Mouse (Mus musculus) cerebellum, adult 2 months (tissue): ENCODE results near the gene Magi2. TPM values are rescaled to one million over a fixed set of nuclear protein-coding genes. Genes with fewer than 3 reads are reported as not detected.

Experiments used
- DNase-seq, 2 experiments: peaks; one replicate each; pipeline ENCODE4 v3.0.0; 2021
- H3K27ac ChIP-seq: fragments of 200-500 bp; 2 replicates; pipeline ENCODE4 v1.5.1; 2012; ENCODE audit warnings: low read length, control low read depth, inconsistent platforms; ENCODE audit not compliant: insufficient read depth
- H3K27me3 ChIP-seq: fragments of 200-500 bp; 2 replicates; pipeline ENCODE4 v1.6.1; 2012; ENCODE audit warnings: inconsistent platforms, mild to moderate bottlenecking, low read length, moderate library complexity; ENCODE audit not compliant: control insufficient read depth, insufficient read depth
- H3K4me1 ChIP-seq: fragments of 200-500 bp; 2 replicates; pipeline ENCODE4 v1.6.1; 2011; ENCODE audit warnings: low read length; ENCODE audit not compliant: control insufficient read depth, insufficient read depth
- H3K4me3 ChIP-seq: fragments of 200-500 bp; replicated peaks from 2 replicates; pipeline ENCODE3; 2011; ENCODE audit warnings: mild to moderate bottlenecking, low read depth, low read length, control low read depth; ENCODE audit not compliant: insufficient read depth
- CTCF ChIP-seq: fragments of 200-500 bp; IDR thresholded peaks from 2 replicates; pipeline ENCODE4 v1.5.1; 2011; ENCODE audit warnings: low read depth, mild to moderate bottlenecking, control low read depth, low read length, moderate library complexity, borderline replicate concordance; ENCODE audit not compliant: insufficient read depth
- POLR2A ChIP-seq: fragments of 200-500 bp; IDR thresholded peaks from 2 replicates; pipeline ENCODE4 v1.6.1; 2011; ENCODE audit warnings: low read length, control low read depth, borderline replicate concordance; ENCODE audit not compliant: insufficient read depth
- WGBS: fragments of 180-500 bp; shearing (Covaris S2); methylation state at CpG from one replicate; pipeline ENCODE4 v1.1.7; 2018; 5-methylcytosine and 5-hydroxymethylcytosine counted together
- polyA plus RNA-seq: library from polyadenylated mRNA; depleted of rRNA; stranded (reverse); fragments of >200 nt; gene quantifications from 2 replicates; pipeline ENCODE4 v1.2.3, GENCODE M21; 2012

The Magi2 gene
- polyA plus RNA-seq, 1 experiment, result 30.1 TPM

- no peaks in the 10 kb centered on the region for H3K4me1 ChIP-seq
- no peaks in the 10 kb centered on the region for H3K27me3 ChIP-seq
- no peak for DNase-seq
- 74% methylated on average over 3 of the region's 3 CpGs for WGBS
- no peak overlapping the region for H3K4me3 ChIP-seq
- no peak overlapping the region for H3K27ac ChIP-seq
- TF ChIP-seq CTCF, result no peak
- no peak for TF ChIP-seq POLR2A
These were observed 1371.4 kb downstream of the Magi2 start for GRCm38 (mm10) chr5:20598196-20598595.

GRCm38 (mm10) chr5:20603756-20604469 is 1377.1 kb downstream of the Magi2 start:
- no peaks in the 10 kb centered on the region for H3K27me3 ChIP-seq
- WGBS, result 42% methylated on average over 7 of the region's 7 CpGs

GRCm38 (mm10) chr5:20606497-20606896 is 1379.7 kb downstream of the Magi2 start:
- no peak for DNase-seq
- no peaks in the 10 kb centered on the region for H3K27me3 ChIP-seq
- TF ChIP-seq CTCF, result no peak
- TF ChIP-seq POLR2A, result no peak
- H3K4me1 ChIP-seq, result no peaks in the 10 kb centered on the region
- 75% methylated on average over 5 of the region's 5 CpGs for WGBS
- no peak overlapping the region for H3K27ac ChIP-seq
- no peak overlapping the region for H3K4me3 ChIP-seq

More at GRCm38 (mm10) chr5:20603756-20604469, 1377.1 kb downstream of the Magi2 start:
- DNase-seq, result no peak
- TF ChIP-seq POLR2A (no peak), CTCF (no peak)
- no peak overlapping the region for H3K4me3 ChIP-seq
- no peaks in the 10 kb centered on the region for H3K4me1 ChIP-seq
- no peak overlapping the region for H3K27ac ChIP-seq

GRCm38 (mm10) chr5:20607503-20607902 is 1380.7 kb downstream of the Magi2 start:
- Histone ChIP-seq H3K4me1 (no peaks in the 10 kb centered on the region), H3K4me3 (no peak overlapping the region), H3K27me3 (no peaks in the 10 kb centered on the region), H3K27ac (no peak overlapping the region)
- DNase-seq, result no peak
- TF ChIP-seq CTCF, result no peak
- TF ChIP-seq POLR2A, result no peak
- WGBS, result 76% methylated on average over 1 of the region's 1 CpGs

- Histone ChIP-seq H3K4me1 (no peaks in the 10 kb centered on the region), H3K4me3 (no peak overlapping the region), H3K27ac (no peak overlapping the region), H3K27me3 (no peaks in the 10 kb centered on the region)
- WGBS, result 89% methylated on average over 12 of the region's 12 CpGs
- TF ChIP-seq POLR2A (no peak), CTCF (no peak)
- no peak for DNase-seq
These were observed 1382.5 kb downstream of the Magi2 start for GRCm38 (mm10) chr5:20609206-20609935.

GRCm38 (mm10) chr5:20610640-20611039 is 1383.8 kb downstream of the Magi2 start:
- TF ChIP-seq POLR2A (no peak), CTCF (no peak)
- no peak for DNase-seq
- Histone ChIP-seq H3K27me3 (no peaks in the 10 kb centered on the region), H3K4me1 (no peaks in the 10 kb centered on the region), H3K4me3 (no peak overlapping the region), H3K27ac (no peak overlapping the region)
- WGBS, result 94% methylated on average over 2 of the region's 2 CpGs

GRCm38 (mm10) chr5:20612616-20613015 is 1385.8 kb downstream of the Magi2 start:
- Histone ChIP-seq H3K27me3 (no peaks in the 10 kb centered on the region), H3K4me1 (no peaks in the 10 kb centered on the region), H3K4me3 (no peak overlapping the region), H3K27ac (no peak overlapping the region)
- TF ChIP-seq CTCF (no peak), POLR2A (no peak)
- DNase-seq, result no peak
- WGBS, result 94% methylated on average over 9 of the region's 9 CpGs

GRCm38 (mm10) chr5:20614891-20615290 is 1388.1 kb downstream of the Magi2 start:
- no peak for TF ChIP-seq POLR2A
- TF ChIP-seq CTCF, result no peak
- H3K4me1 ChIP-seq, result no peaks in the 10 kb centered on the region
- no peak overlapping the region for H3K4me3 ChIP-seq
- DNase-seq, result no peak
- no peak overlapping the region for H3K27ac ChIP-seq
- 89% methylated on average over 4 of the region's 4 CpGs for WGBS
- H3K27me3 ChIP-seq, result no peaks in the 10 kb centered on the region
